Mouse (Mus musculus) brain, adult 10 weeks (tissue): Measurements from ENCODE around the gene 2610001J05Rik. TPM values are rescaled to one million over a fixed set of nuclear protein-coding genes. Genes with fewer than 3 reads are reported as not detected.

Experiments
- polyA plus RNA-seq: library from polyadenylated mRNA; stranded (reverse); fragments of 350-450 nt; fragmentation: Illumina TruSeq; extraction: RNeasy Lipid Tissue Mini Kit (QIAGEN cat#74804); gene quantifications from one replicate; pipeline ENCODE4 v1.2.3, GENCODE M21; 2015; ENCODE audit warnings: low read depth, low replicate concordance

Gene 2610001J05Rik
- polyA plus RNA-seq: 66.3 TPM

GRCm38 (mm10) chr6:13870919-13871624, at the start of gene 2610001J05Rik:
Gene 2610001J05Rik, minus strand, starts transcription at chr6:13871518.

GRCm38 (mm10) chr6:13839345-13840054, 31.8 kb downstream of the 2610001J05Rik start, which contains the start of gene Gpr85:
Gene Gpr85, minus strand, starts transcription at chr6:13839942.

Other genes with a start within 250 kb of the 2610001J05Rik start
- 22.6 TPM for gene Bmt2, start 193.6 kb downstream of the 2610001J05Rik start, polyA plus RNA-seq
- gene Gpr85, start 31.6 kb downstream of the 2610001J05Rik start, polyA plus RNA-seq: 34.7 TPM